In the genomic region with DNA sequence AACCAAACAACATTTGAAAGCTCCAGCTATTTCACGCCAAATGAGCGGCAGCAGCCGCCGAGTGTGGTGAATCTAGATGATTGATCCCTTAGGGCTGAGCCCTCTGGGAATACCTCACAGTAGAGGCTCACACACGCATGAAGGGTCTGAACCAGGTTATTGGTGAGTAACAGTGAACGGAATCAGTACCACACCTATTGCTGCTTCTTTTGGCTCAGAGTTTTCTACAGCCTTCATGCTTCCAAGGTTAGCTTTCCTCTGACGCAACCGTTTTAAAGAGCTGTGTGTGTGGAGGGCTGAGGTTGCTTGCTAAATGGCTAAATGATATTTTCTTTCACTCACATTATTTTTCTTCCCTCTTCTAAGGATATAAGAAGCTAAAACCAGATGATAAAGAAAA, we compare ENCODE assay signal across 8 mouse cellular contexts.
"Had no signal": no experiment of that assay in that cellular context is flagged by ENCODE, and none has a peak within 500 bp of the region (broad histone marks: within the 10 kb centered on the region; RNA-seq: fewer than 3 reads in every experiment).

No protein-coding gene starts in this region.

- H3K27me3 ChIP-seq: liver, embryonic 15.5 days; megakaryocyte, embryonic 14.5 days; midbrain, embryonic 12.5 days had no signal

- ATAC-seq: intestine, postnatal 0 days had no signal

- H3K4me3 ChIP-seq: limb, embryonic 10.5 days; liver, embryonic 15.5 days; megakaryocyte, embryonic 14.5 days; midbrain, embryonic 12.5 days had no signal

- H3K4me1 ChIP-seq: liver, embryonic 15.5 days; megakaryocyte, embryonic 14.5 days had no signal

- H3K27ac ChIP-seq: limb, embryonic 10.5 days; liver, embryonic 15.5 days; macrophage; midbrain, embryonic 12.5 days had no signal

- H3K4me2 ChIP-seq: liver, embryonic 11.5 days; liver, embryonic 15.5 days; midbrain, embryonic 12.5 days had no signal

- H3K9me3 ChIP-seq: limb, embryonic 10.5 days; liver, embryonic 15.5 days; megakaryocyte, embryonic 14.5 days had no signal

- H3K9ac ChIP-seq: liver, embryonic 15.5 days; midbrain, embryonic 12.5 days had no signal

- DNase-seq: thymus, postnatal 36 days had no signal

- H3K36me3 ChIP-seq: limb, embryonic 10.5 days; liver, embryonic 15.5 days; midbrain, embryonic 12.5 days had no signal
